Mouse (Mus musculus) small intestine, adult 2 months (tissue): ENCODE results near the gene Lpcat4. TPM values are rescaled to one million over a fixed set of nuclear protein-coding genes. Genes with fewer than 3 reads are reported as not detected.

Source experiments
- H3K27ac ChIP-seq: fragments of 200-500 bp; 2 replicates; pipeline ENCODE4 v1.5.1; 2012; ENCODE audit warnings: low read depth, low read length, control low read depth, inconsistent platforms; ENCODE audit not compliant: insufficient read depth
- H3K27me3 ChIP-seq: fragments of 200-500 bp; 2 replicates; pipeline ENCODE4 v1.6.1; 2012; ENCODE audit warnings: mild to moderate bottlenecking, moderate library complexity, low read length, inconsistent platforms; ENCODE audit not compliant: control insufficient read depth, insufficient read depth
- H3K36me3 ChIP-seq: fragments of 200-500 bp; 2 replicates; pipeline ENCODE4 v1.6.1; 2012; ENCODE audit warnings: mild to moderate bottlenecking, low read length, control low read depth, inconsistent platforms; ENCODE audit not compliant: control insufficient read depth, insufficient read depth
- H3K4me1 ChIP-seq: fragments of 200-500 bp; 2 replicates; pipeline ENCODE4 v1.6.1; 2012; ENCODE audit warnings: low read length, inconsistent platforms, mixed read lengths; ENCODE audit not compliant: control insufficient read depth, insufficient read depth, insufficient read length
- H3K4me3 ChIP-seq: fragments of 200-500 bp; 2 replicates; pipeline ENCODE4 v1.5.1; 2012; ENCODE audit warnings: low read depth, mild to moderate bottlenecking, control low read depth, inconsistent platforms, low read length, moderate library complexity
- CTCF ChIP-seq: fragments of 200-500 bp; IDR thresholded peaks from 2 replicates; pipeline ENCODE4 v1.5.1; 2012; ENCODE audit warnings: low read depth, mild to moderate bottlenecking, control low read depth, inconsistent platforms, low read length, moderate library complexity, mixed read lengths; ENCODE audit not compliant: insufficient replicate concordance, insufficient read length; ENCODE audit errors: extremely low read depth
- POLR2A ChIP-seq: fragments of 200-500 bp; IDR thresholded peaks from 2 replicates; pipeline ENCODE4 v1.6.1; 2012; ENCODE audit warnings: low read depth, mild to moderate bottlenecking, control low read depth, inconsistent platforms, low read length, moderate library complexity
- WGBS: fragments of 180-500 bp; shearing (Covaris S2); methylation state at CpG from one replicate; pipeline ENCODE4 v1.1.7; 2018; 5-methylcytosine and 5-hydroxymethylcytosine counted together
- polyA plus RNA-seq: library from polyadenylated mRNA; depleted of rRNA; stranded (reverse); fragments of >200 nt; gene quantifications from 2 replicates; pipeline ENCODE4 v1.2.3, GENCODE M21; 2012

Gene Lpcat4
- polyA plus RNA-seq, 1 experiment, result 38.7 TPM

DNA sequence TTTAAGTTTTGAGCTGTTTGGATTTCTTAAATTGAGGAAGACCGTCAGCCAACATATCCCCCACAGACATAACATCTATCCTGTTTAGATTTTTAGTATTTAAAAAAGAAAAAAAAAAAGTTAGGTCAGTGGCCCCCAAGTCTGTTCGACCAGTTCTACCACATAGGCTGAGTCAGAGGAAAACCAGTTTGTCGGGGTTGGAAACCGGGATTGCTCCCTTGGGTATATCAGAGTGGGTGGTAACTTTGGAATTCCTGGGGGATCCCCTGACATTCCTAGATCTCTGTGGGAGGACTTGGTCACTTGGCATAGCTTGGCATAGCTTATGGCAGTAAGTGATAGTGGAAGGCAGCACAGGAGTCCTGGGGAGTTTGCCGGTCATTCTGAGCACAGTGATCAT, 6.0 kb downstream of the Lpcat4 start:
- Histone ChIP-seq H3K27ac (no peak overlapping the region), H3K4me1 (peaks cover 7% of the 10 kb centered on the region), H3K36me3 (peaks cover 1% of the 10 kb centered on the region; the same call in 1 of the 2 replicates), H3K27me3 (no peaks in the 10 kb centered on the region), H3K4me3 (no peak overlapping the region)
- TF ChIP-seq POLR2A, result no peak
- TF ChIP-seq CTCF, result no peak
- 53% methylated on average over 5 of the region's 5 CpGs for WGBS

DNA sequence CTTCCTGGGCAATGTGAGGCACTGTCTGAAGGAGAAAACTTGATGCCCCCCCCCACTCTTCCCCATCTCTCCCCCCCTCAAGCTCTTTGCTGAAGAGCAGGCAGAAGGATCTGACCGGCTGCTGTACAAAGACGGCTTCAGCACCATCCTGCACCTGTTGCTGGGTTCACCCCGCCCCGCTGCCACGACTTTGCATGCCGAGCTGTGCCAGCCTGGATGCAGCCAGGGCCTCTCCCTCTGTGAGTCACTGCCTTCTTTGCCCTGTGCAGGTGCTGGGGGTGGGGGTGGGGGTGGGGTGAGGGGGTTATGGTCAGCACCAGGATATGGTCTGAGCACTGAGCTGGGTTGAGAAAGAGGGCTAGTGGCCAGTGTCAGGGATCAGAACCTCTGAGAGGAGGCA, 6.9 kb downstream of the Lpcat4 start:
- no peak overlapping the region for H3K4me3 ChIP-seq
- TF ChIP-seq CTCF (no peak), POLR2A (no peak)
- H3K4me1 ChIP-seq, result peaks cover 6% of the 10 kb centered on the region
- H3K27ac ChIP-seq, result no peak overlapping the region
- 28% methylated on average over 6 of the region's 6 CpGs for WGBS
- no peaks in the 10 kb centered on the region for H3K27me3 ChIP-seq
- peaks cover 1% of the 10 kb centered on the region; the same call in 1 of the 2 replicates for H3K36me3 ChIP-seq

DNA sequence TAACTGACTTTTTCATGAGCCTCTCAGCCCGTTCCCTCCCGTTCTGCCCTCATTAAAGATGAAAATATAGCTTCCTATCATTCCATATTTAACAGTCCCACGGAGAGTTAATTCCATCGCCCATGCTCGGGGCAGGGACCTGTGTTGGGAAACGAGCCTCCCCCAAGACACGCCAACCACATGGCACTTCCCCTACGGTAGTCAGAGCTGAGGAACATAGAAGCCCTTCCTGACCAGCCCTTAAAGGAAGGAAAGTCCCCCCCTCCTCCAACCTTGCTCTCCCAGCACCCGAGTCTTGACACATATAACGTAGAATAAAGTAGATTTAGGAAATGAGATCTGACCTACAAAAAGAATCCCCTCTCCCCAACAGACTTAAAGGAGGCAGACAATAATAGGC, 8.1 kb downstream of the Lpcat4 start:
- no peak overlapping the region for H3K4me3 ChIP-seq
- H3K27ac ChIP-seq, result no peak overlapping the region
- H3K27me3 ChIP-seq, result no peaks in the 10 kb centered on the region
- peaks cover 1% of the 10 kb centered on the region; the same call in 1 of the 2 replicates for H3K36me3 ChIP-seq
- peaks cover 6% of the 10 kb centered on the region; the same call in 1 of the 2 replicates for H3K4me1 ChIP-seq
- no peak for TF ChIP-seq POLR2A
- no peak for TF ChIP-seq CTCF
- 82% methylated on average over 10 of the region's 10 CpGs for WGBS

DNA sequence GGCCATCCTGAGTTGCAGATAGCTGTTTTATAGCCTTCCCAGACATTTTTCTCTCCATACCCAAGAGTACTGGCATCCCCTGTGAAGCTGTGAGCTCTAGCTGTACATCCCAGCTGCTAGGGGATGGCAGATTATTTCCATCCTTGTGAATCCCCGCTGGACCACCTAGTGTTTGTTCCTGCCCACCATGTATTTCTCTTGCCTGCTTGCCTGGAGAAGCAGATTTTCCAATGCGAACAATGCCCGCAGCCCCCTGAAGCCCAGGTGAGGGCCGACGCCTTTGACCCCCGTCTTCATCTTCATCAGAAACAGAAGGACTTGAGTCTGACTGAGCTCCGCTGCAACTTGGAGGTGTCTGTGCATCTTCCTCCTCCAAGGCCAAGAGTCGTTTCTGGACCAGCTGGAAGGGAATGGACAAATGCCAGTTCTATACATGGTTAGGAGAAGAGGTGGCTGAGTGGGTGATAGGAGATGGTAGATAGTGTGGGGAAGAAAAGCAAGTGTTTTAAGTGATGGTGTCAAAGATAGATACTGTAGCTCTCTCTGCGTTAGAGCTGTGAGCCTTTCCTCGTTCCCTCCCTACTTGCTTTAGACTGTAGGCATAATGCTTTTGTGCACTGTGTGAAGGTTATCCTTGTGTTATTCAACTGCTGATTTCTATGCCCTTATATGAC, 10.6 kb downstream of the Lpcat4 start:
- H3K36me3 ChIP-seq, result no peaks in the 10 kb centered on the region; the same call in 1 of the 2 replicates
- peaks cover 3% of the 10 kb centered on the region; the same call in 1 of the 2 replicates for H3K4me1 ChIP-seq
- no peak overlapping the region for H3K4me3 ChIP-seq
- H3K27me3 ChIP-seq, result no peaks in the 10 kb centered on the region
- no peak overlapping the region for H3K27ac ChIP-seq
- TF ChIP-seq CTCF, result no peak
- 90% methylated on average over 10 of the region's 10 CpGs for WGBS

DNA sequence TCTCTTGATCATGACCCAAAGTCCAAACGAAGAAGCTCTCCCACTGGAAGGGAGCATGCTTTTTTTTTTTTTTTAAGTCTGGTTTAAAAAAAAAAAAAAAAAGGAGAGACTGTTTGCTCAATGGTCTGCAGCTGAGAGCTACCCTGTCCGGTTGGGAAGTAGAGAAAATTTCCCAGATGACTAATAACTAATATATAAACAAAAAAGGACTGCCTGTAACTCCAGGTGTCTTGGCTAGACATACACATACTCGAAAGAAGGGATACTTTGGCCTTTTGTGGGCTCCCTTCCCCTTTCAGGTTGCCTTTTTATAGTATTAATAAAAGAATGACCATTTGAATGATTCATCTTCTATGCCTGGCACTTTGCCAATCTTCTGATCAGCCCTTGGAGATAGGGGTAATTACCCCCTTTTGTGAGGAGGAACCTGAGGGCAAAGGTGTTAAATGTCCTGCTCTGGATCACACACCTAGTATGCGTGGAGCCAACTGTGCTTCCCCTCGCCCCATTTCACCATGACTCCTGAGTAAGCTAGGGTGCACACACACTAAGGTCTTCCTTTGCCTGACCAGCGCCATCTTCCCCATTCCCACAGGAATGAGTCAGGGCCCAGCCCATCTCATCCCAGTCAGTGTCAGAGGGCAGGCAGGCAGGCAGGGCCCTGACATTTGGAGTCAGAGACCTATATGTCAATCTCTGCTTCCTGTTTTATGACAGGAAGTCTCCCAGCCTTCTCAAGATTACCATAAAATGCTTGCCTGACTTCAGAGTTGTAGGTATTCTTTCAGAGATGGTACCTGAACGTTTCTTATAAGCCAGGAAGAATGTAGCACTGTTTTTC, 15.6 kb downstream of the Lpcat4 start:
- Histone ChIP-seq H3K4me1 (peaks cover 13% of the 10 kb centered on the region), H3K4me3 (no peak overlapping the region), H3K27me3 (no peaks in the 10 kb centered on the region), H3K27ac (peak overlapping the region; percentile 79), H3K36me3 (no peaks in the 10 kb centered on the region)
- TF ChIP-seq CTCF (no peak), POLR2A (no peak)
- WGBS, result 24% methylated on average over 7 of the region's 7 CpGs

DNA sequence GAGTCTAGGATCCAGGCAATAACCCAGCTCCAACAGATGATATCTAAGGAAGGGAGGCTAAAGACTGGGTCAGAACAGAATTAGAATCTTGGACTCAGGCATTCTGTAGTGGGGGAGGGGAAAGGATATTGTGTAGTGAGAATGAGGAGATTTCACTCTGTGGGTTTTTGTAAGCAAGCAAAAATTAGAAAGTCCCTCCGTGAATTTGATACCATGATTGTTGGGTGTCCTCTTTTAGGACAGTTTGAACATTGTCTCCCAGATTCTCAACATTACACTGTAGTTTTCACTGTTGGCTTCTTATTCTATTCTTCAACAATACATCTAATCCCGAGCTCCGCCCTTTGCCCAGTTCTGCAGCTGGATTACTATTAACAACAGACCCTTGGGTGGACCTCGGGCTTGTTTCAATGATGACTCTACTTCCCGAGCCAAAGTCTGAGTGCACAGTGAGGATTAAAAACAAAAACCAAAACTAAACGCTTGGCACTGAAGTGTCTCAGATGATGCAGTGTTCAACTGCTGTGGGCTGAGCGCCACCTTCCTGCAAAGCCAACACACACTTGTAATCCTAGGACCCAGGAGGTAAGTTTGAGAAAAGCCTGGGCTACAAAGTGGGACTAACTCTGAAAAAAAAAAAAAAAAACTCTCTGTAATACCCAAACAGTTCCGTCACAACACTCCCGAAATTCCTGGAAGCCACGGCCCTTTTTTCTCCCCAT, 20.1 kb downstream of the Lpcat4 start, which contains the start of gene Nutm1:
Gene Nutm1 (minus strand): TSS at position 51 of the 722 bp plus-strand sequence.
- Histone ChIP-seq H3K4me3 (no peak within 1 kb of the TSS), H3K4me1 (peaks cover 10% of the 10 kb centered on the region), H3K36me3 (no peaks in the 10 kb centered on the region), H3K27ac (no peak within 1 kb of the TSS), H3K27me3 (no peaks in the 10 kb centered on the region)
- TF ChIP-seq POLR2A, result no peak
- peak; percentile 54; the same call in 1 of the 2 replicates for TF ChIP-seq CTCF
- WGBS, result 45% methylated on average over 10 of the region's 10 CpGs
